Mouse (Mus musculus) megakaryocyte, embryonic 14.5 days (primary cell): ENCODE measurements around the gene Tnpo1.

Experiments used
- FLI1 ChIP-seq: IDR thresholded peaks from 2 replicates; pipeline ENCODE4 v1.6.1; 2012; ENCODE audit warnings: low read length, inconsistent platforms, mixed read lengths
- GATA1 ChIP-seq: IDR thresholded peaks from 3 replicates; pipeline ENCODE4 v1.6.1; 2012; ENCODE audit warnings: mixed read lengths, low read length, inconsistent platforms, borderline replicate concordance

DNA sequence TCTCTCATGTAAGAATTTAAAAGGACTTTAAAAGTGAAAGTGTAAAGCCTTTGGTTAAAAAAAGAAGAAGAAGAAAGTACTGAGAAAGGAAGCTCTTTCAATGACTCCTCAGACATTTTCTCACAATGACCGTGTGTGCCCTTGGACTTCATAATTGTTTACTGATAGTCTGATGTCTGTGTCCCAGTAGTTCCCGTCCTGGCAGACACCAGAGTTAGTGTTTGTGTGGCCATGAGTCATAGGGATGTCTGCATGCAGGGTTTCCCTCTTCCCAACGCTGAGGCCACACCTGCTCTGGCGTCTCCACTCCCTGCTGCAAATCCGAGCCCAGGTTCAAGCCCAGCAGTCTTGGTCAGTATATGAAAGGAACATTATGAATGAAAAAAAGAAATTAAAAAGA lies 29.0 kb upstream of the Tnpo1 start:
- TF ChIP-seq GATA1 (no peak), FLI1 (no peak)
